Mouse (Mus musculus): Measurements from ENCODE around the gene Tufm.

- no peak for TF ChIP-seq CTCF (IDR thresholded peaks at IDR 0.05; ENCODE audit: low read depth, low read length)
- no peak; the same call in 1 of the 2 replicates for TF ChIP-seq EP300 (IDR thresholded peaks at IDR 0.05; ENCODE audit: insufficient read depth, low read depth, low read length)
- peak; percentile 38 for TF ChIP-seq POLR2A (IDR thresholded peaks at IDR 0.05; ENCODE audit: insufficient read depth, low read length)
Observed at GRCm38 (mm10) chr7:126482392-126482871, 4.7 kb upstream of the Tufm start.
